Mouse (Mus musculus) lung, embryonic 14.5 days (tissue): Measurements from ENCODE around the gene Pigw. TPM values are rescaled to one million over a fixed set of nuclear protein-coding genes. Genes with fewer than 3 reads are reported as not detected.

ENCODE experiments used
- ATAC-seq: fragments of 200-750 bp; cut with Nextera tagmentation; 2 replicates; pipeline ENCODE4 v1.8.0; 2017; ENCODE audit warnings: mild to moderate bottlenecking, moderate TSS enrichment, moderate library complexity; ENCODE audit not compliant: insufficient read depth
- DNase-seq: peaks from one replicate; pipeline ENCODE4 v3.0.0-alpha.2; 2015
- H3K27ac ChIP-seq: fragments of 300-500 bp; sonication (generic); 2 replicates; pipeline ENCODE4 v1.5.1; 2014; ENCODE audit warnings: low read depth, mild to moderate bottlenecking, moderate library complexity
- H3K27me3 ChIP-seq: fragments of 300-500 bp; sonication (generic); 2 replicates; pipeline ENCODE4 v1.6.1; 2014; ENCODE audit warnings: low read length, control low read depth; ENCODE audit not compliant: insufficient read depth
- H3K36me3 ChIP-seq: fragments of 300-500 bp; sonication (generic); 2 replicates; pipeline ENCODE4 v1.6.1; 2014; ENCODE audit warnings: control low read depth; ENCODE audit not compliant: insufficient read depth
- H3K4me1 ChIP-seq: fragments of 300-500 bp; sonication (generic); 2 replicates; pipeline ENCODE4 v1.6.1; 2014; ENCODE audit warnings: antibody characterized with exemption, control low read depth; ENCODE audit not compliant: insufficient read depth
- H3K4me2 ChIP-seq: fragments of 300-500 bp; sonication (generic); 2 replicates; pipeline ENCODE4 v1.6.1; 2014; ENCODE audit warnings: mild to moderate bottlenecking
- H3K4me3 ChIP-seq: fragments of 300-500 bp; sonication (generic); 2 replicates; pipeline ENCODE4 v1.5.1; 2014; ENCODE audit warnings: low read depth, low read length
- H3K9ac ChIP-seq: fragments of 300-500 bp; sonication (generic); 2 replicates; pipeline ENCODE4 v1.6.1; 2014
- H3K9me3 ChIP-seq: fragments of 300-500 bp; sonication (generic); 2 replicates; pipeline ENCODE4 v1.6.1; 2016; ENCODE audit warnings: low read depth, low read length, control low read depth
- CTCF ChIP-seq: IDR thresholded peaks from 2 replicates; pipeline ENCODE4 v1.5.1; 2016; ENCODE audit warnings: antibody characterized with exemption, low read depth
- WGBS: fragments of 180-500 bp; shearing (Covaris S2); extraction: QIAGEN DNeasy Blood & Tissue Kit; methylation state at CpG from one replicate; pipeline ENCODE4 v1.1.7; 2014; 5-methylcytosine and 5-hydroxymethylcytosine counted together
- polyA plus RNA-seq: library from polyadenylated mRNA; unstranded; fragments of >200 nt; fragmentation: Nextera tagmentation; extraction: Ambion mirVana; gene quantifications from 2 replicates; pipeline ENCODE4 v1.2.1, GENCODE M21; 2014

Gene Pigw
- polyA plus RNA-seq, 1 experiment from 2014 or later, result 2.9 TPM

DNA sequence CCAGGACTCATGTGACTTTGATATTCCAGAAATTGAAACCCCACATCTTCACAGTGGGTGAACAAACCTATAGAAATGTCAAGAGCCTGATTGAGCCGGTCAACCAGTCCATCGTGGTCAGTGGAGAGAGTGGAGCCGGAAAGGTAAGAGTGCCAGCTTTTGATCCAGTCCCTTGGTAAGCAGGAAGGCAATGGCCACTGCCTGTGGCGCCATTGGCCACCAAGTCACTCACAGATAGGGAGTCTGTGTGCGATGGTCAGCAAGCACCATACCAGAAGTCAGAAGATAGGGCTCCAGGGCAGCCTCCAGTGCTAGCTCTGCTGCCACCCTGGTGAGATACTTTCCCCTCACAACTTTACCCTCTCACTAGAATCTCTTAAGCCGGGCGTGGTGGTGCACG, 7.9 kb upstream of the Pigw start:
- TF ChIP-seq CTCF, result no peak
- no peak overlapping the region for H3K27ac ChIP-seq
- 95% methylated on average over 8 of the region's 8 CpGs for WGBS
- H3K27me3 ChIP-seq, result no peaks in the 10 kb centered on the region
- no peak overlapping the region for H3K9ac ChIP-seq
- no peaks in the 10 kb centered on the region for H3K4me1 ChIP-seq
- H3K9me3 ChIP-seq, result no peaks in the 10 kb centered on the region
- no peak for DNase-seq
- H3K4me3 ChIP-seq, result no peak overlapping the region
- H3K4me2 ChIP-seq, result no peak overlapping the region
- no peak for ATAC-seq
- peaks cover 76% of the 10 kb centered on the region for H3K36me3 ChIP-seq

DNA sequence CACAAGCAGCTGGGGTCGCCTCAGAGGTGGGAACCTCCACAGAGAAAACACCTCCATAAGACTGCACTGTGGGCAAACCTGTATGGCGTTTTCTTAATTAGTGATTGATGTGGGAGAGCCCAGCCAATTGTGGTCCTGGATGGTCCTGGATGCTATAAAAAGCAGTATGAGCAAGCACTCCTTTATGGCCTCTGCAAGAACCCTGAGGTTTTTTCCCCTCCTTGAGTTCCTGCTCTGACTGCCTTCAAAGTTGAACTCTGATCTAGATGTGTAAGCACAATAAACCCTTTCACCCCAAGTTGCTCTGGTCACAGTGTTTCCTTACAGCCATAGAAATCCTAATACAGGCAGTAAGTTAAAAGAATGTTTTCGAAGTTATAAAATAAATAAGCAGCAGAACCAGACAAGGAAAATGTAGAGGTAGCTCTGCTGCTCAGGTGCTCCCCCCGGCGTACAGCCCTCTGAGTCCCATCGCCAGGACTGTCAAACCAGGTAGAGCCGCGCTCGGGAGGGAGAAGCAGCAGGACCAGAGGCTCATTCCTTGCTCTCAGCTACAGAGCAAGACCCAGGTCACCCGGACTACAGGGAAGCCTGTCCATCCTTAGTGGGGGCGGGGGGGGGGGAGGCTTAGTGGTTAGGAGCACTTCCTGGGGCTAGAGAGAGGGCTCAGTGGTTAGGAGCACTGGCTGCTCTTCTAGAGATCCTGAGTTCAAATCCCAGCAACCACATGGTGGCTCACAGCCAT, 6.9 kb upstream of the Pigw start:
- Histone ChIP-seq H3K4me2 (no peak overlapping the region), H3K9me3 (no peaks in the 10 kb centered on the region), H3K4me1 (no peaks in the 10 kb centered on the region), H3K27ac (no peak overlapping the region), H3K27me3 (no peaks in the 10 kb centered on the region), H3K4me3 (no peak overlapping the region), H3K36me3 (peaks cover 71% of the 10 kb centered on the region), H3K9ac (no peak overlapping the region)
- no peak for TF ChIP-seq CTCF
- ATAC-seq (no peak), DNase-seq (no peak)
- WGBS, result 83% methylated on average over 11 of the region's 11 CpGs

DNA sequence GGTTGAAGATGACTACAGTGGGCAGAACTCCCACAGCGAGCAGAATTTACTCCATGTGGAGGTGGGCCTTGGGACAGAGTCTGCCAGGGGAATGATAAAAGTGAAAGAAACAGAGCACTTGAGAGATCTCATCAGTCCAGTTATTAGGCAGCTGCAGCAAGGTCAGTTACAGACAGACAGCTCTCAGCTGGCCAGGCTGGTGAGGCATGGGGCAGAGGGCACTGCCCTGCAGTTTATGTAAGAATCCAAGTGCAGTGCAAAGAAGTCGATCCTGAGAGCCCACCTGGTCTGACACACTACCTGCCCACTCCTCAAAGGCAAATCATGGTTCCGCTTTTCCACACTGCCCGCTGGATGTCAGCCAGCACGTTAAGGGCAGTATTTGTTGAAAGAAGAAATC, 6.2 kb upstream of the Pigw start:
- no peak overlapping the region for H3K4me3 ChIP-seq
- no peaks in the 10 kb centered on the region for H3K27me3 ChIP-seq
- H3K27ac ChIP-seq, result no peak overlapping the region
- WGBS, result 83% methylated on average over 5 of the region's 5 CpGs
- no peak for TF ChIP-seq CTCF
- H3K4me1 ChIP-seq, result peaks cover 2% of the 10 kb centered on the region; the same call in 1 of the 2 replicates
- no peak for ATAC-seq
- no peaks in the 10 kb centered on the region for H3K9me3 ChIP-seq
- no peak for DNase-seq
- H3K9ac ChIP-seq, result no peak overlapping the region
- peaks cover 66% of the 10 kb centered on the region for H3K36me3 ChIP-seq
- no peak overlapping the region for H3K4me2 ChIP-seq

DNA sequence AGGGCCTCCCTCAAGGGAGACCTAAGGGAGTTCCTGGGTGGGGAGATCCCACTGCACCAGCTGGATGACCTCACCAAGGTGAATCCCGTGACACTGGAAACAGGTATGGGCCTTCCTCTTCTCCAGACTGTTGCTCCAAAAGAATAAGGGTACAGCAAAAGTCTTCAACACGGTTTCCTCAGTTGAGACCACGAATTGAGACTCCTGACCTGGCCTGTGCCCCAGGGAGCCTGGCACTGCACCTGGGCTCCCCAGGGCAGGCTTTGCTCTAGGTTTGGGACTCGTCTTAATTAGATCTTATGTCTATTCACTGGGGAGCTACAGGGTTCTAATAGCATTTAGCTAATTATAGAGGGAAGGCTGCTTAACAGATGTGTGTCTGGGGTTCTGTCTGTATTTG, 5.2 kb upstream of the Pigw start:
- H3K36me3 ChIP-seq, result peaks cover 62% of the 10 kb centered on the region
- no peak overlapping the region for H3K4me3 ChIP-seq
- TF ChIP-seq CTCF, result no peak
- no peak overlapping the region for H3K27ac ChIP-seq
- no peak overlapping the region for H3K4me2 ChIP-seq
- 90% methylated on average over 4 of the region's 4 CpGs for WGBS
- no peaks in the 10 kb centered on the region for H3K9me3 ChIP-seq
- H3K27me3 ChIP-seq, result no peaks in the 10 kb centered on the region
- no peak for ATAC-seq
- H3K9ac ChIP-seq, result no peak overlapping the region
- peaks cover 5% of the 10 kb centered on the region; the same call in 1 of the 2 replicates for H3K4me1 ChIP-seq
- no peak for DNase-seq

DNA sequence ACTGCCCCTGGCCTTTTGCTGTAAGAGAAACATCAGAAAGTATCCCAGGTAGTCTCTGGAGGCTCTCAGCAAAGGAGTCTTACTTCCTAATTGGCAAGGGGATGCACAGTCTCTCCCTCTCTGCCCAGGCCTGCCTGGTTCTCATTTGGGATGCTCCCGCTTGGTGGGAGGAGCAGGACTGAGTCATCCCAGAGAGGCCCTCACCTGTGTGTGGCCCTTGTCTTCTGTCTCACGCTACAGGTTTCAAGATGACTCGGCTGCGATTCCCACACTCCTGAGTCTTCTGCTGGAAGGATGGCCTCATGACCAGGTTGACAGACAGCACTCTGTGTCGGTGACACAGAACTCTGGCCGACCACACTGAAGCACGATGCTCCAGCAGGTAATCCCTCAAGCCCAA, 2.3 kb upstream of the Pigw start:
- Histone ChIP-seq H3K36me3 (peaks cover 43% of the 10 kb centered on the region), H3K9ac (no peak overlapping the region)

DNA sequence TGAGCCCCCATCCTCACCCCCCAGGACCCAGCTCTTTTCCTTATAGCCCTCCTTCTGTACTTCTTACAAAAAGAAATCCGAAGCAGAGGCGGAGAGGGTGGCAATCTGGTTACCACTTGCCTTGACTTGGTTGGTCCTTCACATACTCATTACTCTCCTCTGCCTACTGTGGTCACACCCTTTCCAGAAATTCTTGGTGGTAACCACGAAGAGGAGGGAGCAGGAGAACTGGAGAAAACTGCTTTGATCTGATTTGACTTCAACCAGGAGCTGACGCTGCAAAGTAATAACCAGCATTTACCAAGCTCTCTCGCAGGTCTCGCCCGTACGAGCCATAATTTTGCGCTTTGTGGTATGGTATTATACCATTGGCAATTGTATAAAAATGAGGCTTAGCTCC, 886 bp upstream of the Pigw start:
- H3K27ac ChIP-seq, result peak overlapping the region; percentile 94
- H3K36me3 ChIP-seq, result peaks cover 33% of the 10 kb centered on the region
- H3K9ac ChIP-seq, result peak overlapping the region; percentile 86
- H3K27me3 ChIP-seq, result no peaks in the 10 kb centered on the region
- DNase-seq (no peak), ATAC-seq (peak; percentile 9; the same call in 1 of the 2 replicates)
- TF ChIP-seq CTCF, result no peak
- 48% methylated on average over 9 of the region's 9 CpGs for WGBS
- peak overlapping the region; percentile 92 for H3K4me2 ChIP-seq
- H3K9me3 ChIP-seq, result no peaks in the 10 kb centered on the region
- peaks cover 5% of the 10 kb centered on the region; the same call in 1 of the 2 replicates for H3K4me1 ChIP-seq
- H3K4me3 ChIP-seq, result peak overlapping the region; percentile 87

More for the DNA sequence above, 2.3 kb upstream of the Pigw start:
- Histone ChIP-seq H3K9me3 (no peaks in the 10 kb centered on the region), H3K4me2 (no peak overlapping the region), H3K27ac (no peak overlapping the region), H3K27me3 (no peaks in the 10 kb centered on the region), H3K4me1 (peaks cover 5% of the 10 kb centered on the region; the same call in 1 of the 2 replicates), H3K4me3 (no peak overlapping the region)
- TF ChIP-seq CTCF, result no peak
- DNase-seq (no peak), ATAC-seq (no peak)
- 90% methylated on average over 7 of the region's 7 CpGs for WGBS

DNA sequence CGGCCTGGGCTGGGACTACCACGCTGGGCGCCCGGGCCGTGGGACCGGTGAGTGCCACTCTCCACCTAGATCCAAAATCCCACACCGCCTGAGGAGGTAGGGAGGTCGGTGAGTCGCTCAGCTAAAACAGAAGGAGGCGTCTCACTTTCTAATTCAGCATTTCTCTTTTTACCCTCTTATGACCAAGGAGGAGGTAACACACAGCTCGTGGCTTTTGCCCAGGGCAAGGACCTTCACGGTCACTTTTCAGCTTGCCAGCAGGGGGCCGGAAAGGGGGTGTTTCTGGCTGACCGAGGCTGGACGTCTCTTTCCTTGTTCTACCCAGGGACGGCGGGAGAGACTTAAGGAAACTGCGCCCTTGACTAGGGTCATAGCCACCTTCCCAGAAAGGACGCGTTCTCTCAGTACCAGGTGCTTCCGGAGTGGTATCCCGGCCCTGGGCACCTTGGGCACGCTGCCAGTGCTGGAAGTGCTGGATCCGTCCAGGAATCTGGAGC, 428 bp upstream of the Pigw start:
- Histone ChIP-seq H3K9me3 (no peaks in the 10 kb centered on the region), H3K27me3 (no peaks in the 10 kb centered on the region), H3K36me3 (peaks cover 31% of the 10 kb centered on the region), H3K27ac (peak overlapping the region; percentile 94), H3K4me2 (peak overlapping the region; percentile 92), H3K4me3 (peak overlapping the region; percentile 87), H3K4me1 (peaks cover 5% of the 10 kb centered on the region; the same call in 1 of the 2 replicates), H3K9ac (peak overlapping the region; percentile 86)
- DNase-seq (peak; percentile 77), ATAC-seq (peak; percentile 77)
- peak; percentile 70 for TF ChIP-seq CTCF
- WGBS, result under 1% methylated on average over 24 of the region's 24 CpGs
